Mouse (Mus musculus) CD4-positive, CD25-positive, alpha-beta regulatory T cell, adult 4 months (primary cell): ENCODE measurements around the gene Poc1a. TPM values are rescaled to one million over a fixed set of nuclear protein-coding genes. Genes with fewer than 3 reads are reported as not detected.

ENCODE experiments used
- ATAC-seq: one replicate; pipeline ENCODE4 v1.8.0; 2017
- polyA plus RNA-seq, 2 experiments: library from polyadenylated mRNA; unstranded; fragments of 100-300 nt; shearing (Covaris generic); gene quantifications; one replicate each; pipeline ENCODE4 v1.2.1; 2017

Poc1a gene
- polyA plus RNA-seq, 2 experiments from 2014 or later: 2.3 to 8.0 TPM

GRCm38 (mm10) chr9:106301446-106302080 is 20.7 kb downstream of the Poc1a start:
- no peak for ATAC-seq

GRCm38 (mm10) chr9:106302446-106303150 is 21.7 kb downstream of the Poc1a start:
- ATAC-seq: no peak

GRCm38 (mm10) chr9:106303460-106303960 is 22.6 kb downstream of the Poc1a start:
- no peak for ATAC-seq

- ATAC-seq: no peak
These were observed 24.4 kb downstream of the Poc1a start for GRCm38 (mm10) chr9:106305228-106305627.

- ATAC-seq: peak; percentile 71
These were observed 25.9 kb downstream of the Poc1a start for GRCm38 (mm10) chr9:106306662-106307351.

- ATAC-seq: no peak
These were observed 27.3 kb downstream of the Poc1a start for GRCm38 (mm10) chr9:106308151-106308550.

GRCm38 (mm10) chr9:106308555-106308954 is 27.7 kb downstream of the Poc1a start:
- ATAC-seq: no peak

GRCm38 (mm10) chr9:106308983-106309382 is 28.1 kb downstream of the Poc1a start:
- no peak for ATAC-seq

- ATAC-seq: no peak
These were observed 29.0 kb downstream of the Poc1a start for GRCm38 (mm10) chr9:106309859-106310258.

- ATAC-seq: no peak
These were observed 30.8 kb downstream of the Poc1a start for GRCm38 (mm10) chr9:106311625-106312191.

- no peak for ATAC-seq
These were observed 32.1 kb downstream of the Poc1a start for GRCm38 (mm10) chr9:106312950-106313360.

GRCm38 (mm10) chr9:106314196-106314595 is 33.3 kb downstream of the Poc1a start:
- ATAC-seq: no peak

- no peak for ATAC-seq
These were observed 37.2 kb downstream of the Poc1a start for GRCm38 (mm10) chr9:106318074-106318473.

- ATAC-seq: no peak
These were observed 38.2 kb downstream of the Poc1a start for GRCm38 (mm10) chr9:106319095-106319494.

- no peak for ATAC-seq
These were observed 41.6 kb downstream of the Poc1a start for GRCm38 (mm10) chr9:106322497-106322896.

- ATAC-seq: no peak
These were observed 45.4 kb downstream of the Poc1a start for GRCm38 (mm10) chr9:106326241-106326640.

- no peak for ATAC-seq
These were observed 46.4 kb downstream of the Poc1a start for GRCm38 (mm10) chr9:106327125-106327809.

GRCm38 (mm10) chr9:106328068-106328610 is 47.3 kb downstream of the Poc1a start:
- no peak for ATAC-seq

GRCm38 (mm10) chr9:106328772-106329511 is 48.1 kb downstream of the Poc1a start:
- no peak for ATAC-seq

GRCm38 (mm10) chr9:106332746-106333145 is 51.9 kb downstream of the Poc1a start:
- no peak for ATAC-seq

- no peak for ATAC-seq
These were observed 56.8 kb downstream of the Poc1a start for GRCm38 (mm10) chr9:106337620-106338019.
